Mouse (Mus musculus) sigmoid colon, adult 10 weeks (tissue): ENCODE results near the gene Crisp1. TPM values are rescaled to one million over a fixed set of nuclear protein-coding genes. Genes with fewer than 3 reads are reported as not detected.

Experiments used
- polyA plus RNA-seq: library from polyadenylated mRNA; stranded (reverse); fragments of 350-450 nt; fragmentation: Illumina TruSeq; extraction: RNeasy Lipid Tissue Mini Kit (QIAGEN cat#74804); gene quantifications from one replicate; pipeline ENCODE4 v1.2.3, GENCODE M21; 2014; ENCODE audit warnings: low read depth, low replicate concordance

Crisp1 gene
- polyA plus RNA-seq = 3.1 TPM

GRCm38 (mm10) chr17:40319062-40319461 lies at the start of gene Crisp1:
TSS of gene Crisp1 (minus strand) at chr17:40319207.

Other genes with a start within 250 kb of the Crisp1 start
- gene AC192777.2, start 223.8 kb downstream of the Crisp1 start, polyA plus RNA-seq = not detected
- gene Pgk2, start 110.6 kb downstream of the Crisp1 start, polyA plus RNA-seq = not detected
- 12.5 TPM for gene Crisp3, start 76.9 kb downstream of the Crisp1 start, polyA plus RNA-seq
- not detected for gene Esp8, start 200.8 kb upstream of the Crisp1 start, polyA plus RNA-seq
- not detected for gene Esp6, start 242.3 kb upstream of the Crisp1 start, polyA plus RNA-seq